Mouse (Mus musculus): Measurements from ENCODE around the gene Tigit. TPM values are rescaled to one million over a fixed set of nuclear protein-coding genes. Genes with fewer than 3 reads are reported as not detected.

The Tigit gene
- total RNA-seq, 2 experiments from 2014 or later: not detected

GRCm38 (mm10) chr16:43624876-43625275, 39.1 kb downstream of the Tigit start:
- no peak for TF ChIP-seq CTCF (conservative IDR thresholded peaks at IDR 0.05)
- DNase-seq (ENCODE audit: low spot score in 2 of 2): no peak
- no peak overlapping the region for H3K4me3 ChIP-seq
- H3K27ac ChIP-seq: peak overlapping the region; percentile 85

- H3K27ac ChIP-seq: peak overlapping the region; percentile 85
- TF ChIP-seq CTCF (conservative IDR thresholded peaks at IDR 0.05): no peak
- no peak for DNase-seq (ENCODE audit: low spot score in 2 of 2)
- H3K4me3 ChIP-seq: no peak overlapping the region
These were observed 40.5 kb downstream of the Tigit start for GRCm38 (mm10) chr16:43623315-43624000.

GRCm38 (mm10) chr16:43620359-43620758, 43.6 kb downstream of the Tigit start:
- no peak for TF ChIP-seq CTCF (conservative IDR thresholded peaks at IDR 0.05)
- H3K4me3 ChIP-seq: no peak overlapping the region
- H3K27ac ChIP-seq: peak overlapping the region; percentile 67
- no peak for DNase-seq (ENCODE audit: low spot score in 2 of 2)

GRCm38 (mm10) chr16:43619277-43619676, 44.7 kb downstream of the Tigit start:
- no peak overlapping the region for H3K4me3 ChIP-seq
- H3K27ac ChIP-seq: peak overlapping the region; percentile 67
- no peak for DNase-seq (ENCODE audit: low spot score in 2 of 2)
- TF ChIP-seq CTCF (conservative IDR thresholded peaks at IDR 0.05): 0 out of 2 replicates have a peak, but pooled peaks have one; percentile 27

GRCm38 (mm10) chr16:43618286-43618685, 45.7 kb downstream of the Tigit start:
- no peak for TF ChIP-seq CTCF (conservative IDR thresholded peaks at IDR 0.05)
- Histone ChIP-seq H3K27ac (peak overlapping the region; percentile 67; the same call in 1 of the 2 replicates), H3K4me3 (no peak overlapping the region)
- no peak for DNase-seq (ENCODE audit: low spot score in 2 of 2)

- no peak for DNase-seq (ENCODE audit: low spot score in 2 of 2)
- no peak overlapping the region for H3K27ac ChIP-seq
- no peak overlapping the region for H3K4me3 ChIP-seq
- no peak for TF ChIP-seq CTCF (conservative IDR thresholded peaks at IDR 0.05)
These were observed 46.6 kb downstream of the Tigit start for GRCm38 (mm10) chr16:43617346-43617745.

- no peak for DNase-seq (ENCODE audit: low spot score in 2 of 2)
- TF ChIP-seq CTCF (conservative IDR thresholded peaks at IDR 0.05): no peak
- Histone ChIP-seq H3K27ac (peak overlapping the region; percentile 43), H3K4me3 (no peak overlapping the region)
These were observed 47.6 kb downstream of the Tigit start for GRCm38 (mm10) chr16:43616348-43616747.

GRCm38 (mm10) chr16:43610375-43610774, 53.6 kb downstream of the Tigit start:
- no peak for TF ChIP-seq CTCF (conservative IDR thresholded peaks at IDR 0.05)
- DNase-seq (ENCODE audit: low spot score in 2 of 2): no peak
- Histone ChIP-seq H3K27ac (no peak overlapping the region; the same call in 1 of the 2 replicates), H3K4me3 (no peak overlapping the region)

- H3K27ac ChIP-seq: peak overlapping the region; percentile 33; the same call in 1 of the 2 replicates
- no peak for DNase-seq (ENCODE audit: low spot score in 2 of 2)
These were observed 55.9 kb downstream of the Tigit start for GRCm38 (mm10) chr16:43608066-43608465.

GRCm38 (mm10) chr16:43607086-43607485, 56.9 kb downstream of the Tigit start:
- no peak for DNase-seq (ENCODE audit: low spot score in 2 of 2)
- peak overlapping the region; percentile 36; the same call in 1 of the 2 replicates for H3K27ac ChIP-seq
- TF ChIP-seq CTCF (conservative IDR thresholded peaks at IDR 0.05): no peak
- H3K4me3 ChIP-seq: no peak overlapping the region

More at GRCm38 (mm10) chr16:43608066-43608465, 55.9 kb downstream of the Tigit start:
- no peak for TF ChIP-seq CTCF (conservative IDR thresholded peaks at IDR 0.05)
- H3K4me3 ChIP-seq: no peak overlapping the region

- Histone ChIP-seq H3K27ac (peak overlapping the region; percentile 56), H3K4me3 (no peak overlapping the region)
- no peak for TF ChIP-seq CTCF (conservative IDR thresholded peaks at IDR 0.05)
- DNase-seq (ENCODE audit: low spot score in 2 of 2): no peak
These were observed 59.4 kb downstream of the Tigit start for GRCm38 (mm10) chr16:43604399-43605013.

GRCm38 (mm10) chr16:43603591-43604141, 60.3 kb downstream of the Tigit start:
- DNase-seq (ENCODE audit: low spot score in 2 of 2): no peak
- no peak overlapping the region for H3K4me3 ChIP-seq
- H3K27ac ChIP-seq: peak overlapping the region; percentile 56
- TF ChIP-seq CTCF (conservative IDR thresholded peaks at IDR 0.05): no peak

- peak overlapping the region; percentile 88; the same call in 1 of the 2 replicates for H3K27ac ChIP-seq
- TF ChIP-seq CTCF (conservative IDR thresholded peaks at IDR 0.05): no peak
- DNase-seq (ENCODE audit: low spot score in 2 of 2): no peak
- no peak overlapping the region for H3K4me3 ChIP-seq
These were observed 61.4 kb downstream of the Tigit start for GRCm38 (mm10) chr16:43602573-43602972.
